Mouse (Mus musculus) lung, postnatal 0 days (tissue): ENCODE data around the gene Ppil1.

ENCODE experiments used
- CTCF ChIP-seq: IDR thresholded peaks from 2 replicates; pipeline ENCODE4 v1.5.1; 2016; ENCODE audit warnings: antibody characterized with exemption, mild to moderate bottlenecking
- EP300 ChIP-seq: IDR thresholded peaks from 2 replicates; pipeline ENCODE4 v1.6.1; 2016; ENCODE audit warnings: antibody characterized with exemption, mild to moderate bottlenecking, control low read depth

GRCm38 (mm10) chr17:29304376-29305057 lies 40.5 kb upstream of the Ppil1 start:
- TF ChIP-seq CTCF (no peak), EP300 (no peak)
